Mouse (Mus musculus): ENCODE measurements at regions not wholly inside any gene's neighbourhood (a gene's known extent, or its start where the extent isn't known, plus 50 kb on each side); places are given as distances from the start of the nearest gene placed in this dataset.

- TF ChIP-seq CTCF (IDR thresholded peaks at IDR 0.05 in 2 of 3, conservative IDR thresholded peaks at IDR 0.05 in 1 of 3; ENCODE audit: control insufficient read depth in 1 of 3, insufficient read depth in 1 of 3, low read depth in 2 of 3, low read length in 3 of 3, poor library complexity in 1 of 3, severe bottlenecking in 1 of 3) (no peak), EP300 (IDR thresholded peaks at IDR 0.05; ENCODE audit: low read depth in 1 of 2, low read length in 2 of 2) (no peak), POLR2AphosphoS5 (IDR thresholded peaks at IDR 0.05; ENCODE audit: borderline replicate concordance, low read depth, low read length) (no peak), POLR2A (IDR thresholded peaks at IDR 0.05; ENCODE audit: control insufficient read depth in 1 of 2, insufficient read depth in 1 of 2, low read depth in 1 of 2, low read length in 2 of 2, poor library complexity in 1 of 2) (no peak), KAT2A (conservative IDR thresholded peaks at IDR 0.05; ENCODE audit: low read depth, low read length) (no peak)
Measured at GRCm38 (mm10) chr5:39390391-39390987, 364.8 kb downstream of the Hs3st1 start.
